Mouse (Mus musculus) embryonic facial prominence, embryonic 12.5 days (tissue): Measurements from ENCODE around the gene Olfr1313. TPM values are rescaled to one million over a fixed set of nuclear protein-coding genes. Genes with fewer than 3 reads are reported as not detected.
"Not testable (repeated sequence)": the region's sequence is repeated elsewhere in the genome, so short reads cannot be mapped to it uniquely, and the experiment has no call there.

ENCODE experiments used
- ATAC-seq: fragments of 200-750 bp; cut with Nextera tagmentation; 2 replicates; pipeline ENCODE4 v1.8.0; 2017; ENCODE audit not compliant: insufficient number of reproducible peaks, insufficient read depth, low FRiP score, low TSS enrichment
- H3K27ac ChIP-seq: fragments of 300-500 bp; sonication (generic); 2 replicates; pipeline ENCODE4 v1.5.1; 2016; ENCODE audit warnings: mild to moderate bottlenecking
- H3K27me3 ChIP-seq: fragments of 300-500 bp; sonication (generic); 2 replicates; pipeline ENCODE4 v1.6.1; 2016; ENCODE audit warnings: mild to moderate bottlenecking, moderate library complexity
- H3K36me3 ChIP-seq: fragments of 300-500 bp; sonication (generic); 2 replicates; pipeline ENCODE4 v1.6.1; 2016; ENCODE audit warnings: mild to moderate bottlenecking
- H3K4me1 ChIP-seq: fragments of 300-500 bp; sonication (generic); 2 replicates; pipeline ENCODE4 v1.6.1; 2016
- H3K4me2 ChIP-seq: fragments of 300-500 bp; sonication (generic); replicated peaks from 2 replicates; pipeline ENCODE4 v1.6.1; 2016; ENCODE audit warnings: mild to moderate bottlenecking, moderate library complexity
- H3K4me3 ChIP-seq: fragments of 300-500 bp; sonication (generic); 2 replicates; pipeline ENCODE4 v1.5.1; 2016; ENCODE audit warnings: mild to moderate bottlenecking
- H3K9ac ChIP-seq: fragments of 300-500 bp; sonication (generic); 2 replicates; pipeline ENCODE4 v1.6.1; 2016; ENCODE audit warnings: mild to moderate bottlenecking, moderate library complexity
- H3K9me3 ChIP-seq: fragments of 300-500 bp; sonication (generic); 2 replicates; pipeline ENCODE4 v1.6.1; 2016; ENCODE audit warnings: mild to moderate bottlenecking, moderate library complexity
- WGBS: fragments of 180-500 bp; shearing (Covaris S2); methylation state at CpG from one replicate; pipeline ENCODE4 v1.1.7; 2016; 5-methylcytosine and 5-hydroxymethylcytosine counted together
- polyA plus RNA-seq: library from polyadenylated mRNA; unstranded; fragments of >200 nt; fragmentation: Nextera tagmentation; extraction: Ambion mirVana; gene quantifications from 2 replicates; pipeline ENCODE4 v1.2.1, GENCODE M21; 2016

The Olfr1313 gene
- not detected in 2 replicates for polyA plus RNA-seq

DNA sequence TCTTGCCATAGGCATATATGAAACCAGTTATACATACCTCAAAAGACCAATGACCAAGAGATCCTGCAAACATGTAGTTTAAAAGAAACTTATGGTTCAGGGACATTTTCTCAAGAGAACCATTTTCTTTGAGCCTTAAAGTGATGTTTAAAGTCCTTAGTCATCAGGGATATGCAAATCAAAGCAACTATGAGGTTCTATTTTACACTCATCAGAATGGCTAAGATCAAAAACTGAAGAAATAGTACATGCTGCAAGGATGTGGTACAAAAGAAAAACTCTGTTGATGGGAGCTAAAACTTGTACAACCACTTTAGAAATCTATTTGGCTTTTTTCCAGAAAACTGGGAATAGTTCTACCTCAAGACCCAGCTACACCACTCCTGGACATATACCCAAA lies at the start of gene Olfr1313:
TSS of gene Olfr1313 (minus strand) at position 101 of the 400 bp plus-strand sequence.
- Histone ChIP-seq H3K4me1 (no peaks in the 10 kb centered on the region), H3K36me3 (no peaks in the 10 kb centered on the region), H3K4me2 (no peak within 1 kb of the TSS), H3K4me3 (no peak within 1 kb of the TSS), H3K9me3 (no peaks in the 10 kb centered on the region), H3K27me3 (no peaks in the 10 kb centered on the region), H3K9ac (no peak within 1 kb of the TSS), H3K27ac (no peak within 1 kb of the TSS)
- ATAC-seq: no peak

- Histone ChIP-seq H3K4me3 (no peak within 1 kb of the TSS), H3K9ac (no peak within 1 kb of the TSS), H3K4me2 (no peak within 1 kb of the TSS), H3K4me1 (no peaks in the 10 kb centered on the region), H3K36me3 (no peaks in the 10 kb centered on the region), H3K9me3 (0 out of 2 replicates have a peak, but pooled peaks cover 3% of the 10 kb centered on the region), H3K27ac (no peak within 1 kb of the TSS), H3K27me3 (no peaks in the 10 kb centered on the region)
- no peak for ATAC-seq
- WGBS: 66% methylated on average over 1 of the region's 1 CpGs
Measured at GRCm38 (mm10) chr2:112115340-112115739, 37.7 kb upstream of the Olfr1313 start, which contains the start of gene Olfr1315-ps1. TSS of gene Olfr1315-ps1 (minus strand) at chr2:112115440.

DNA sequence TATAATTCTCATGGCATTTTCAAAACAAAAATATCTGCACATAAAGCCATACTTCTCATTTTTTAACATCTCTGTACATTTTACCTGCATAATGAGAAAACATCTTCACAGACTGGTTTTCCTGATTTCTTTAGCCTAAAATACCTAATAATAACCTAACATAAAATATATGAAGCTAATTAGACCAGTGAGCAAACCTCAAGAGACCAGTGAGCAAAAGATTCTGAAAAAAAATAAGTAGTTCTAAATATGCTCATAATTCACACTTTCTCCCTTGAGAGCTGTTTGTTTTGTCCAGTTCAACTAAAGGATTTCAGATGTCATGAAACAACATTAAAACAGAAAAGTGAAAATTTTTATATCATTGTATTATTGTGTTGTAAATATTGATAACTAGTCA lies 19.0 kb upstream of the Olfr1313 start, which contains the start of gene Olfr1314:
TSS of gene Olfr1314 (minus strand) at position 101 of the 400 bp plus-strand sequence.
- no peak within 1 kb of the TSS for H3K27ac ChIP-seq
- no peak within 1 kb of the TSS for H3K9ac ChIP-seq
- no peaks in the 10 kb centered on the region for H3K4me1 ChIP-seq
- no peak within 1 kb of the TSS for H3K4me3 ChIP-seq
- H3K27me3 ChIP-seq: no peaks in the 10 kb centered on the region
- no peak within 1 kb of the TSS for H3K4me2 ChIP-seq
- ATAC-seq: no peak
- no peaks in the 10 kb centered on the region for H3K9me3 ChIP-seq
- H3K36me3 ChIP-seq: no peaks in the 10 kb centered on the region

DNA sequence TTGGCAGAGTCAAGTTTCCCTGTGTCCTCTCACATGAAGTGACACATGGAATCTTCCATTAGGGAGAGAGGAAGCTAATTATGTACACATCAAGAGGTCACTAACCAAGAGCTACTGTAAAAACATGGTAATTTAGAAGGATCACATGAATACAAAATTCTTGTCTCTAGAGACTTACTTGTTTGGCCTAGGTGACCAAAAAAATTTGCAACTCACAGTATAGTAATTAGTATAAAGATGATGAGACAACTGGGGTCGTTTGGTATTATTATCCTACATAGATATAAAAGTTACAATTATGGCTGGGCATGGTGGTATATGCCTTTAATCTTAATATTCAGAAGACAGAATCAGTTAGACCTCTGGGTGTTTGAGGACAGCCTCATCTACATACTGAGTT lies 27.5 kb downstream of the Olfr1313 start, which contains the start of gene Olfr1312:
TSS of gene Olfr1312 (minus strand) at position 101 of the 400 bp plus-strand sequence.
- no peak within 1 kb of the TSS for H3K9ac ChIP-seq
- H3K4me2 ChIP-seq: no peak within 1 kb of the TSS
- 24% methylated on average over 1 of the region's 1 CpGs for WGBS
- H3K27me3 ChIP-seq: no peaks in the 10 kb centered on the region
- no peak within 1 kb of the TSS for H3K27ac ChIP-seq
- H3K4me1 ChIP-seq: no peaks in the 10 kb centered on the region
- H3K9me3 ChIP-seq: no peaks in the 10 kb centered on the region
- no peak within 1 kb of the TSS for H3K4me3 ChIP-seq
- ATAC-seq: no peak
- no peaks in the 10 kb centered on the region for H3K36me3 ChIP-seq

DNA sequence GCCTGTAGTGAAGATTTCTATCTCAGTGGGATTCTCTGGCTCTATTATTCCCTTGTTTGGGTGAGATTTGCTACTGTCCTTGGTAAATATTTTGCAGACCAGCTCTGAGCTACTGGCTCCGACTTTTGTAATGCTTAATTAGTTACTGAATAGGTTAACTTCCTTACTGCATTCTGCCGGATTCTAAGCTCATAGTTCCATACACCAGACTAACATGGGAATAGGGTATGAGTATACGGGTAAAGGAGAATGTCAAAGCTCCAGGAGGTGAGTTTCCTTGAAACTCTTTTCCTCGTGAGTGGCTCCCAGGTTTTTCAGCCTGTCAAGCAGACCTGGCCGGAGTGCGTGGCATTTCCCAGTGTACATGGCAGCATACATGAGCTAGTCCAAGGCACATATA lies 50.7 kb downstream of the Olfr1313 start:
- not testable (repeated sequence) for H3K4me2 ChIP-seq, H3K9ac ChIP-seq, H3K4me3 ChIP-seq, H3K27ac ChIP-seq, H3K27me3 ChIP-seq, H3K9me3 ChIP-seq, H3K4me1 ChIP-seq, H3K36me3 ChIP-seq, ATAC-seq
- 50% methylated on average over 6 of the region's 6 CpGs for WGBS

DNA sequence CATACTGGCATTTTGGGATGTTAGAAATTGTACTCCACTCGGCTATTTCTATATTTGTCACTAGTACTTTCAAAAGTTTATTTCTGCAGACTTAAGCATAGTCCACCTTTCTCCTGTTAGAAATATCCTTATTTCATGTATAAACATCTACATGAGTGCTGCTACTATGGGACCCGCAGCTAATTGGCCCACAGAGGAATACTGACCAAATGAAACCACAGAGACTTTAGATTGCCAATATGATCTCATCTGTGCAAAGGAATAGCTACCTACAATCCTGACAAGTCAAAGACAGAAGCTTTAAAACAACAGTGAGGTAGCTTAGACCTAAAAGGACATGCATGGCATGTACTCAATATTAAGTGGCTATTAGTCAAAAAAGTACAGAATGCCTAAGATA lies 53.3 kb downstream of the Olfr1313 start, which contains the start of gene Olfr1311:
TSS of gene Olfr1311 (minus strand) at position 101 of the 400 bp plus-strand sequence.
- H3K27ac ChIP-seq: no peak within 1 kb of the TSS
- H3K27me3 ChIP-seq: no peaks in the 10 kb centered on the region
- H3K4me3 ChIP-seq: no peak within 1 kb of the TSS
- ATAC-seq: no peak
- WGBS: 85% methylated on average over 2 of the region's 2 CpGs
- no peaks in the 10 kb centered on the region for H3K4me1 ChIP-seq
- H3K36me3 ChIP-seq: no peaks in the 10 kb centered on the region
- no peaks in the 10 kb centered on the region for H3K9me3 ChIP-seq
- no peak within 1 kb of the TSS for H3K4me2 ChIP-seq
- no peak within 1 kb of the TSS for H3K9ac ChIP-seq

Other genes with a start within 250 kb of the Olfr1313 start
- not detected in 2 replicates for gene Olfr1305, start 200.7 kb downstream of the Olfr1313 start, polyA plus RNA-seq
- not detected in 2 replicates for gene Olfr1306, start 161.6 kb downstream of the Olfr1313 start, polyA plus RNA-seq
- not detected in 2 replicates for gene Olfr1307, start 128.4 kb downstream of the Olfr1313 start, polyA plus RNA-seq
- gene Olfr1308, start 112.9 kb downstream of the Olfr1313 start, polyA plus RNA-seq: not detected in 2 replicates
- gene Olfr1309, start 87.6 kb downstream of the Olfr1313 start, polyA plus RNA-seq: not detected in 2 replicates
- gene Olfr1310, start 65.1 kb downstream of the Olfr1313 start, polyA plus RNA-seq: not detected in 2 replicates
- not detected in 2 replicates for gene Olfr1311, start 53.4 kb downstream of the Olfr1313 start, polyA plus RNA-seq
- gene Olfr1312, start 27.6 kb downstream of the Olfr1313 start, polyA plus RNA-seq: not detected in 2 replicates
- not detected in 2 replicates for gene Olfr1314, start 18.9 kb upstream of the Olfr1313 start, polyA plus RNA-seq
- gene Olfr1315-ps1, start 37.6 kb upstream of the Olfr1313 start, polyA plus RNA-seq: not detected in 2 replicates
- gene Olfr1316, start 57.1 kb upstream of the Olfr1313 start, polyA plus RNA-seq: not detected in 2 replicates
- not detected in 2 replicates for gene Olfr1317, start 62.5 kb upstream of the Olfr1313 start, polyA plus RNA-seq
- gene Olfr1318, start 76.4 kb upstream of the Olfr1313 start, polyA plus RNA-seq: not detected in 2 replicates
- gene Lpcat4, start 161.6 kb upstream of the Olfr1313 start, polyA plus RNA-seq: 15.1 and 17.7 TPM in 2 replicates
- gene Nutm1, start 181.4 kb upstream of the Olfr1313 start, polyA plus RNA-seq: not detected in 2 replicates
- gene Nop10, start 184.1 kb upstream of the Olfr1313 start, polyA plus RNA-seq: 169 and 180 TPM in 2 replicates
- gene Slc12a6, start 188.0 kb upstream of the Olfr1313 start, polyA plus RNA-seq: 12.9 and 14.3 TPM in 2 replicates
- not detected in 2 replicates for gene Gm21985, start 188.5 kb upstream of the Olfr1313 start, polyA plus RNA-seq